Mouse (Mus musculus): ENCODE data around the gene Chst11. TPM values are rescaled to one million over a fixed set of nuclear protein-coding genes. Genes with fewer than 3 reads are reported as not detected.

Gene Chst11
- total RNA-seq, 2 experiments from 2014 or later: 2.8 to 3.4 TPM

DNA sequence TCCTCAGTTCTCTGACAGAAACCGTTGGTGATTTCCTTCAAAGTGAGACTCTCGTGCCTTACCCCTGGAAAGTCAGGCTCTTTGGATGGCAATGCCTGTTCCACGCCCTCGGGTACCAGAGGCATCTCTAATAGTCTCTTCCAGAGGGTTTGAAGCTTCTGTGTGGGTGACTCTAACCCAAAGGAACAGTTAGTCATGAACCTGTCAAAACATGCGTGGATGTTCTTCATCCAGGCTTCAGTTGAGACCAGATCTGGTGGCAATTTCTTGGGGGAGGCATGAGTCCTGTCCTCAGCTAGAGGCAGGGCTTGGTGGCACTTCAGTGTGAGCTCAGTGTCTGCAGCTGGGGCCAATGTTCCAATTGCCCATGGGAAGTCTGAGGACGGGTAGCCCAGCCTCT, 80.9 kb downstream of the Chst11 start:
- intact Hi-C loops (cut with DNase I): no loop called here
- DNase-seq (ENCODE audit: low spot score): no peak

DNA sequence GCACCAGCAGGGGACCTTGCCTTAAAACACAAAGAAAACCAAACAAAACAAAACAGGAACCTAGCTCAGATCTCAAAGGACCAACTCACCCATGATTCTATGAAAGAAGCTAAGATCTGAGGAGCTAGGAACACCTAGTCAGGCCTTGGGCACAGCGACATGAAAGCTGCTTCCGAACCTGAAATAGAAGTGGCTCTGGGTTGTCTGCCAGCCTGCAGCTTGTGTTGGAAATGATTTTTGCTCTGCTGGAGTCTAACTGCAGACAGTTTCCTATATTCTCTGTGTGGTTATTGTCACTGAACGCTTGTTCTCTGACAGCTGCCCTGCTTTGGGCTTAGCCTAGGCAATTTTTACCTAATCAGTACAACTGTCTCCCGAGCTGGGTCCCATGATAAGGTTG, 82.0 kb downstream of the Chst11 start:
- intact Hi-C loops (cut with DNase I): no loop called here
- no peak for DNase-seq (ENCODE audit: low spot score)

DNA sequence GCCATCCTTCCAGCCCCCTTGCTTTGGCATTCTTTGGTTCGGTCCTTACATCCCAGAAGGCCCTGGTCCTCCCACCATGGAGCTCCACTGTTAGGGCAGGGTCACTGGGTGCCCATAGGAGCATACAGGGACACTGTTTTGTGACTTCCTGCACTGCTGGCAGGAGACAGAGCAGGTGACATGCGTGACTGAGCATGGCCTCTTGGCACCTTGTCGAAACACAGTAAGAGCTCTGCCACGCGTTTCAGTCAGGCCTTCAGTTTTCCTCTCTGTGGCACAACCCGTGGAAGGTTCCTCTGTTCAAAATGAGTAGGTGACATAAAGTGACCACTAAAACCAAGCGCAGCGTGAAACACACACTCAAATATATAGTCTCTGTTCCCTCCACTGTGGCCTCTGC, 83.2 kb downstream of the Chst11 start:
- intact Hi-C loops (cut with DNase I): no loop called here
- DNase-seq (ENCODE audit: low spot score): no peak

DNA sequence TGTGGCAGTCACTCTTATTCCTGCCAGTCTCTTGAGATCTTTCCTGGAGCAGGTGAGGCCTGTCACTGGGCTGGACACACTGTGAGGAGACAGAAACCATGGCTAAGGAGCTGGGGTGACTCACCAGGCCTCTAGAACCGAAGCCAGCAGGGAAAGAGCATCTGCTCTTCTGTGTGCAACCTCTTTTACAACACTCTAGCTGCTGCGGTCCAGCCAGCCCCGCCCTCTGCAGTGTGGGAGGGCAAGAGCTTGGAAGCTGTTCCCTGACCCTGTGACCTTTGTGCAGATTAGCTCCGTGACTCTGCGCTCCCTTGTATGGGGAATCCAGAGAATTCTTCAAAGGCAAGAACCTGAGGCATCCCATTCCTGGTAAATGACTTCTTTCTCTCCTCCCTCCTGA, 84.5 kb downstream of the Chst11 start:
- intact Hi-C loops (cut with DNase I): no loop called here
- DNase-seq (ENCODE audit: low spot score): peak; percentile 23

DNA sequence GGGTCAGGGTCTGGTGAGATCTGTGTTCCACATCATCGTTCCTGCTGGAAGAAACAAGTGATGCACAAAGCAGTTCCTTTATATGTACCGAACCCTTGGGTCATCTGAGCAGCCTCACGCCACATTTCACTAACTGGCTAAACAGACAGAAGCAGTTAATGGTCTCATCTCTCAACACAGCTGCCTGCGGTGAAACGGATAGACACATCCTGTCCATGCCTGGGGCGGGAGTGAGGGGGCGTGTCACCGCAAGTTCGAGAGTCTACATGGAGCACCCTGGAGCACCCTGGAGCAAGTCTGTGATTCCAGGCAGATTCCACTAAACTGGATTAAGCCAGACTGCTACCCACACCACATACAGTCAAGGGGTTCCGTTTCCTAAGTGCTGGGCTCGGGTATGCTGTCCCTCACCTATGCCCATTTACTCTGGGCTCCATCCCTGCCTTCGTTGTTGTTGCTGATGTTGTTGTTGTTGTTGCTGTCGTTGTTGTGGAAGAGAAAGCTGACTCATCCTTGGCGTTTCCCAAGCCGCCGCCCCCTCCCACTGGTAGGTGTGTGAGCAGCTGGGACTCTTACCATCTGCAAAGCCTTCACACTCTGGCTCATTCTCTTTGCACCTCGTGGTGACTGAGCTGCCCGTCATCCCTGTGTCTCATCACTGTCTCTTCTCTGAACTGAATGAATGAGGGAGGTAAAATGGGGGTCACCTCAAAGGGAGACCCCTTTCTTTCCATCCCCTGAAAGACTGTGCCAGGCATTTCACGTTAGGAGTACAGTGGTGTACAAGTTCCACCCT, 86.7 kb downstream of the Chst11 start:
- DNase-seq (ENCODE audit: low spot score): no peak
- intact Hi-C loops (cut with DNase I): no loop called here

DNA sequence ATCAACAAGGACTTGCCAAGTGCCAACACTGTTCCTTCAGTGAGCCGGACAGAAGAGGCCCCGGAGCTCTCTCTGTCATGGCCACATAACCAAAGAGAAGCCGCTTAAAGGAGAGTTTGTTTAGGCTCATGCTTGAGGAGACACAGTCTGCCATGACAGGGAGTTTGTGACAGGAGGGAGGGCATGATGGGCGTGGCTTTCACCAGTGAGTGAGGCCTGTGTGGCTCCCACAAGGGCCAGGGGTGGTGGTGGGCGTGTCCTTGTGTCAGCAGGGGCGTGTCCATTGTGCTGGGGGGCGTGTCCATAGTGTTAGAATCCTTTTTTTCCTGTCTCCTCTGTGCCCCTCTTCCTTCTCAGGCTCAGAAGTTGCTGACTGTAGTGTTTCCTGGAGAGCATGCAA, 87.8 kb downstream of the Chst11 start:
- DNase-seq (ENCODE audit: low spot score): no peak
- intact Hi-C loops (cut with DNase I): no loop called here

DNA sequence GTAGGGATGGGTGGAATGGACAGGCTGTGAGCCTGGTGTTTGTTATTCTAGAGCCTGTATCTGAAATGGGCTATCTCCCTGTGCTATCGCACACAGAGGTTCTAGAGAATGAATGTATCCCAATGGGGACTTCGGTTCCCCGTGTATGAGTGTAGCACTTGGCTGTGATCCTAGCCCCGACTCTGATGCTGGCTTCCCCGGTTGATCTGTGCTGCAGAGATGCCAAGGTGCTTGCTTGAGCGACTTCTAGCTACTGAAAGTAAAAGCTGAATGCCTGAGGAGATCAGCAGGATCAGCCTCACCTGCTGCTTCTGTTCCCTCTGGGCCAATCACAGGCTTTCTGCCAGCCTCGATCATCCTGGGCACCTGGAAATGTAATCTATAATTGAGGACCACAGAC, 91.5 kb downstream of the Chst11 start:
- intact Hi-C loops (cut with DNase I): no loop called here

DNA sequence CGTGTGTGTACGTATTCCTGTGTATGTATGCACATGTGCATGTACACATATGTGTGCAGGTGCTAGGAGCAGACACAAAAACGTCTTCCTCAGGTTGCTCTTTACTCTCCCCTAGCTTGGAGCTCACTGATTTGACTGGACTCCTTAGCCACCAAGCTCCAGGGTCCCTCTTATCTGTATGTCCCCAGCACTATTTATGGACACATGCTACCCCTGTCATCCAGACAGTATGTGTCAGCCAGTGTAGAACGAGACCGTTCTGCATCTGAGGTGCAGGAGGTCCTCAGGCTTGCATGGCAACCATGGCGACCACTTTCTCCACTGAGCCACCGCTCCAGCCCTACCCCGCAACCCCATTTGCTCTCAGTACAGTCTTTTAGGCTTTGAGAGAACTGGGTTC, 93.4 kb downstream of the Chst11 start:
- no peak for DNase-seq (ENCODE audit: low spot score)
- intact Hi-C loops (cut with DNase I): no loop called here

More for the DNA sequence above, 91.5 kb downstream of the Chst11 start:
- no peak for DNase-seq (ENCODE audit: low spot score)

DNA sequence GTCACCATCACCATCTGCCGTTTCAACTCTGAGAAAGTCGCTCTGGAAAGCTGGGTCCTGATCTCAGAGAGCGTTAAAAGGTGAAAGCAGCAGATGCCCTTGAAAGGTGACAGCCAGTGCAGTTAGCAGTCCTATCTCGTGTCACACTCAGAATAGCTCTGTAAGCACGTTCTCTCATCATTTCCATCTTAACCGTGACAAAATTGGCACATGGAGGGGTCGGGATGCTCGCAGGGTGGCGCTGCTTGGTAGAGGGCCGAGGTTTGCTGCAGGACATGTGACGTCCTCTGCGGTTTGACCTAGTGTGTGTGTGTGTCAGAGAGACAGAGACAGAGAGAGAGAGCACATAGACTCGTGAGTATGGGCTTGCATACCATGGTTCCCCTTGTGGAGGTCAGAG, 94.5 kb downstream of the Chst11 start:
- intact Hi-C loops (cut with DNase I): loop anchor here (2.0 kb wide), 1 partner anchor 15 kb away; no protein-coding TSS in a partner anchor
- no peak for DNase-seq (ENCODE audit: low spot score)

DNA sequence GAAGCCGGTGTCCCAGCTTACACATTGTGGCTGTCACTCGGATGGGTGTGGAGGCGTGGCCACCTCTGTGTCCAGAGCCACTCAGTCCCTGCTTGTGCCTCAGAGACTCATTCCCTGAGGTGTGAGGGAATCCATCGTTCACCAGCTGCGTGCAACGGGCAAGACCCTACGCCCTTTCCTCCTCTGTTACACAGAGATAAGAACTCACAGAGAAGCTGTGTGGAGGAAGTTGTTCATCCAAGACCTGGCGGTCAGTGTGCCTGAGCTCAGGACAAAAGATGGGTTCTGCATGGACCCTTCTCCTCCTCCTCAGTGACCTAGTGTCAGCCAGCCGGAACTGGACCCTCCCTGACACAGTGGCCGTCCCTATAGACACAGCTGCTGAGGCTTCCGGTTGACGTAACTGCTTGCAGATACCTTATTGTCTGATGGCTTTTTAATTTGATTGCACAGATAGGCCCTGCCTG, 95.0 kb downstream of the Chst11 start:
- DNase-seq (ENCODE audit: low spot score): no peak
- intact Hi-C loops (cut with DNase I): loop anchor here (2.0 kb wide), 1 partner anchor 14 kb away; no protein-coding TSS in a partner anchor

DNA sequence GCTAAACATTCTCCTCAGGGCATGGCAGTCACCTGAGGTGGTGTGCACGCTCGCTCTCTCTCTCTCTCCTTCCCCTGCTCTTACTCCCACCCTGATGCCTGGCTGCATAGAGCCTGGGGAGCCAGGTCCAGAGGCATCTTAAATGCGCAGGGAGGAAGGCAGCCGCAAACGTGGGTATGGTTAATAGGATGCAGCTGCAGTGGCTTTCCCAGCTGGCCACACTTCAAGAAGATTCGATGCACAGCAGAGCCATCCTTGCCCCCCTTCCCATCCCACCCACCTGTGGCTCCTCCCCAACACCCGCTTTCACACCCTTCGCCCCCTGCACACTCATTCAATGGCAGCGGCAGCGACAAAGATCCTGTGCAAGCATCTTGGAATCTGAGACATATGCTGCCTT, 95.6 kb downstream of the Chst11 start:
- no peak for DNase-seq (ENCODE audit: low spot score)
- intact Hi-C loops (cut with DNase I): loop anchor here (2.0 kb wide), 1 partner anchor 14 kb away; no protein-coding TSS in a partner anchor

DNA sequence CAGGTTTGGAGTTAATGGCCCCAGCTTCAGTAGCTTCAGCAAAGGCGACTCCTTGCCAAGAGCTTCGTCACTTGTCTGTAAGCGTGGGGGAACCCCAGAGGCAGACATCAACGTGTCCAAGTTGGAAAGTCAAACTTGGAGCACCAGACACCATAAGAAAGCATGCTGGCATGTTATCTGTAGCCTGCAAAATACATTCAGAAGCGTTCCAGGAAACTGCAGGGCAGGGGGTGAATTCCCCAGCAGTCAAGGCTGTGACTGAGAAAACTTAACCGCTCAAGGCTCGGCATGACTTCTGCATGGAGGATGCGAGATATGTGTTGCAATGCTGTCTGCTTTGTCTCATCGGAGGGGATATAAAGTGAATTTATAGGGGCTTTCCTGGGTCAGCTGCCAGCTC, 98.6 kb downstream of the Chst11 start:
- no peak for DNase-seq (ENCODE audit: low spot score)
- intact Hi-C loops (cut with DNase I): no loop called here

DNA sequence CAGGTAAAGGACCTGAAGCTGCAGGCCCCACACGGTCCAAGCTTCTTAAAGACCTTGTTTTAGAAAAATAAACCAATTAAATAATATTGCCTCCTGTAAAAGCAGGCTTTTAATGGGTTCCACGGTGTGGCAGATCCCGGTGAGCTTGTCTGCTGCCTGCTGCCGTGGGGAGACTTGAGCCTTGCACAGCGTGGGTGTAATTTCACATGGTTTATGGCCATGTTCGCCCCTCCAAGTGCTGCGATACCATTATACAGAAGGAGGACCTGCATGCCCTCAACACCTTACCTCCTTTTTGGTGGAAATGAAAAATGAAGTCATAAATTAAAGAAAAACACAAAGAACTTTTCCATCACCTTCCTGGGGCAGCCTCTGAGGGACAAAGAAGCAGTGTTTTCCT, 103.0 kb downstream of the Chst11 start:
- intact Hi-C loops (cut with DNase I): no loop called here
- DNase-seq (ENCODE audit: low spot score): no peak

DNA sequence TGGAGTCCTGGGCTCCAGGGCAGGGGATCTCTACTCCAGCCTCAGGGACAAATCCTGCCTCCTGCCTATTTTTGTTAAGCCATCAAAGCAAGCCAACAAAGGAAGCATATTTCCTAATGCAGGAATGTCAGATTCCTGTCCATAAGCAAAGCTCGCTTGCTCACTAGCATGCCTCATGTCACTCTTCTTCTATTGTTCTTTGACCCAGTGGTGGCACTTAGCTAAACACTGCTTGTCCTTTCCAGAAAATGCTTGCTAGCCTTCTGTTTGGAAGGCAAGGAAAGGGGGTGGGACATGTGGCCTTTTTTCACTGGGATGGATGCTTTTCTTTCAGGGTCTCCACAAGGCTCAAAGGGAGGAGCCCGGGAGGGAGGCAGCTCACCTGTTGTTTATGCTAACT, 103.5 kb downstream of the Chst11 start:
- intact Hi-C loops (cut with DNase I): no loop called here

DNA sequence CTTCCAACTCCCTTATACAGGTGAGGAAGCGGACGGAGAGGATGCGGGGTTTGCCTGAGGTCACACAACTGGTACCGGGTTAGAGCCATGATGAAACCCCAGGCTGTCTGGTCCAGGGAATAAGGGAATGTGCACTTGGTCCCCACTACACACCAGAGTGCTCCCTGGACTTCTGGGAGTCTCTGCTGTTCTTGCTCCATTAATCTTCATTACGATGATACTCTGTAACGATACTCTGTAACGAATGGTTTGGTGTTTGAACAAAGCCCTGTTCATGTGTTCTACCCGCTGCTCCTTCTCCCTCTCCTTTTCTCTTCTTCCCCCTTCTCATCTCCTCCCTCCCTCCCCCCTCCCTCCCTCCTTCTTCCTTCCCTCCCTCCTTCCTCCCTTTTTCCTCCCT, 104.9 kb downstream of the Chst11 start:
- DNase-seq (ENCODE audit: low spot score): no peak
- intact Hi-C loops (cut with DNase I): no loop called here

More for the DNA sequence above, 103.5 kb downstream of the Chst11 start:
- no peak for DNase-seq (ENCODE audit: low spot score)

DNA sequence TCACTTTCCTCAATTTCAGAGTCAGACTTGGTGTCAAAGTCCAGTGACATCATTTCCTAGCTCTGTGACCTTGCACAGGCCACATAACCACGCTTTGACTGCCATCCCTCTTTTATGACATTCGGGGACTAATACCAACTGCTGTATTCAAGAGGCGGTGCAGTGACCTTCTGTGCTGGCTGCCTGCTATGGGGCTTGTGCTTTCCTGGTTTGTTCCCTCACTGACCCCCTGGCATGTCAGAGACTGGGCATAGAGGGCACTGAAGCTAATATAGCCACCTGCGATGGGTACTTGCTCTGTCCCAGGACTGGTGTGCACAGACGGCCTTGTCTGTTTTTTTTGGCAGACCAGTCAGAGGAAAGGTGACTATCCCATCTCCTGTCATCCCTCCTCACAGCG, 108.4 kb downstream of the Chst11 start:
- DNase-seq (ENCODE audit: low spot score): no peak
- intact Hi-C loops (cut with DNase I): loop anchor here (2.0 kb wide), 1 partner anchor 13 kb away; no protein-coding TSS in a partner anchor

DNA sequence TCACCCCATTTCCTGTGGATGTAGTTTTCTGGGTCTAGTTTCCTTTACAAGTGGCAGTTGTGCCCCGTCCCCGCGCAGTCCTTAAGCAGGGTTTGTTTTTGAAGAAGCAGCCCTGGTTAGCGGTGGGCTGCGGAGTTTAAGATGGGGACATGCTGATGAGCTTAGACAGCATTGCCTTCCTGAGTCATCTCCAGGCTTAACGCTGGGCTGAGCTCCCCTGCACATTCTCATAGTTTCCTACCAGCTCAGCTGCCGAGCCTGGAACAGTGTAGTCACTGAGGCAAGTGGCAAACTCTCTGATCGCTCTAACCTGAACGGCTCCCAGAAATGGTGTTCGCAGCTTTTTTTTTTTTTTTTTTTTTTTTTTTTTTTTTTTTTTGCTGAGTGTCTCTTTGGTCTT, 109.0 kb downstream of the Chst11 start:
- intact Hi-C loops (cut with DNase I): loop anchor here (2.0 kb wide), 1 partner anchor 13 kb away; no protein-coding TSS in a partner anchor
- no peak for DNase-seq (ENCODE audit: low spot score)

DNA sequence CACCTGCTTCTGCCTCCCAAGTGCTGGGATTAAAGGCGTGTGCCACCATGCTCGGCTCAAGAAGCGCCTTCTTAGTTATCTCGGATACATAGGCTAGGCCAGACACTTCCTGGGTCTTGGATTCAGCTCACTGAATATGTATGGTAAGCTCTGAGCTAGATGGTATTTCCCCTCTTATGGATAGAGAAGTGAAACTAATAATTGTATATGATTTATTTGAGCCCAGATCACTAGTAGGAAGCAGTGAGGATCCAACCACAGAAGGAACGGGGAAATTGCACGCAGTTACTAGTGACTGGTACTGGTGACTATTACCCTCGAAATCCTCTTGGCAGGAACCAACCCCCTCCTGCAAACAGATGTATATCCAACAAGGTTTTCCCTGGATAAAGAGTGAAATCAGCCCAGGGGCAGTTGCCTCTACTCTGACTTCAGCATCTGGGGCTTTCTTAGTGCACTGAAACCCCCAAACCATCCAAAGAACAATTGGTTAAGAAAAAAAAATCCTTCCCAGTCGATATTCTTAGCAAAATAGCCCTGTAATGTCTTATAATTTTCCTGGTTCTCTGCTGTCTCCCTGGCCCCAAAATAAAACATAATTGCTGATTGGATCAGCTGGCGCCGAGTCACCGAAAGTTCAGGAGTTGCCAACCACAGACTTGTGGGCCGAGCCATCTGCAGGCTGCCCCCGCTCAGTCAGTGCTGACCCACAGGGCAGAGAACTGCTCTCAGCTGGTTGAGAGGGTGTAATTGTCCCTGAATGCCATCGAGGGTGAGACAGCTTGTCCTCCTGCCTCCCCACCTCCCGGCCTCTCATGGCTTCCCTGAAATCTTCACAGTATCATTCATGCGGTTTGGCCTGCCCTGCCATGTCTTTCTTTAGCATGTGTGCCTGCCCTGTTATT, 109.8 kb downstream of the Chst11 start:
- no peak for DNase-seq (ENCODE audit: low spot score)
- intact Hi-C loops (cut with DNase I): loop anchor here (2.0 to 5.0 kb wide), 3 partner anchors 14 to 108 kb away; partner anchors contain the start of gene Chst11

DNA sequence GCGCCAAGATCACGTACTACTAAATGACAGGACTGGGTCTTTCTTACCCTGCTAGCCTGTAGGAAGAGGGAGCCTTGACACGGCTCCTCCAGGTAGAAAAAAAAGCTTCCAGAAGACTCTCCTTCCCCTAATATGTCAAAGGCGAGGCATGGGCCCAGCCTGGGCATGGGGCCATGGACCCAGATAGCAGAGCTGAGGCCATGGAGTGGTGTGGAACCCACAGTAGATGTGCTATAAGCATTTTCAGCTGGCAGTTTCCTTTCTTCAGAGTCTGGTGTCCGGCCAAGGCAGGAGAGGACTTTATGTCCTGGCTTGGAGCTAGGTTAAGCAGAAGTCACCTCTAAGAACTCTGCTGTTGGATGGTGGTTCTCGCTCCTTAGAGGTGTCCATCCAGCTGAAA, 111.0 kb downstream of the Chst11 start:
- intact Hi-C loops (cut with DNase I): loop anchor here (5.0 kb wide), 2 partner anchors 44 to 109 kb away; partner anchors contain the start of gene Chst11
- DNase-seq (ENCODE audit: low spot score): no peak

DNA sequence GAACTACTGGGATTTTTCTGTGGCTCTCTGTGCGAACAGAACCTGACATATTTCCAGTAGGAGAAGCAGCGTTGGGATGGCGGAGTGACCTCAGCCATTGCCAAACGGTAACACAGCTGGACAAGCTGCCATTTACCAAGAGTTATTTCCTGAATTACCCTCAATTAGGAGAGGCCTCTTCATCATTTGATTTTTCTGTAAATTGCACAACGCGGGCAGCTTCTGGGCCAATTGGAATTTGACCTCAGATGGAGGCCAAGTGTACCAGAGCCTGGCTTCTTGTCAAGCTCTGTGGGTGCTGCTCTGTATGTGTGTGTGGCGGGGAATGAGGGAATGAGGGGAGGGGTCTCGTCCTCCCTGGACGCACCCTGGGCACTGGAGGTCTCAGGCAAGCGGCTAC, 113.6 kb downstream of the Chst11 start:
- intact Hi-C loops (cut with DNase I): loop anchor here (1.0 to 5.0 kb wide), 3 partner anchors 47 to 187 kb away; partner anchors contain the start of gene Chst11

More for the DNA sequence above, 113.6 kb downstream of the Chst11 start:
- DNase-seq (ENCODE audit: low spot score): no peak
